10 mouse cellular contexts compared by ENCODE assay signal in genomic region chr17:12749421-12750367, GRCm38 (mm10). TPM values are rescaled to one million over a fixed set of nuclear protein-coding genes. Genes with fewer than 3 reads are reported as not detected.
A peak's percentile ranks its signal among the peaks of the same experiment; 100 is the strongest.
DNase-seq lines count a peak whose midpoint lies in the region; ATAC-seq and TF ChIP-seq lines count a peak whose summit lies in the region.
"Had no signal": no experiment of that assay in that cellular context is flagged by ENCODE, and none has a peak within 500 bp of the region (broad histone marks: within the 10 kb centered on the region; RNA-seq: fewer than 3 reads in every experiment).

No protein-coding gene starts in this region.

- no peaks in the 10 kb centered on the region for H3K27me3 ChIP-seq in heart, embryonic 15.5 days
- H3K27me3 ChIP-seq in forebrain, postnatal 0 days (ENCODE audit: insufficient read depth, low read length): no peaks in the 10 kb centered on the region
- no peaks in the 10 kb centered on the region for H3K27me3 ChIP-seq in limb, embryonic 14.5 days (ENCODE audit: control insufficient read depth, insufficient read depth, low read length)
- H3K27me3 ChIP-seq: neural tube, embryonic 13.5 days had no signal

- ATAC-seq in heart, embryonic 15.5 days (replicated peaks; ENCODE audit: insufficient number of reproducible peaks, insufficient read depth, low FRiP score, low read depth): no peak
- ATAC-seq in forebrain, postnatal 0 days: peak; percentile 87
- ATAC-seq in limb, embryonic 14.5 days (ENCODE audit: low FRiP score, low read depth): no peak

- H3K9me3 ChIP-seq in heart, embryonic 15.5 days (replicated peaks): no peaks in the 10 kb centered on the region
- no peaks in the 10 kb centered on the region for H3K9me3 ChIP-seq in forebrain, postnatal 0 days (ENCODE audit: low read length)
- H3K9me3 ChIP-seq in limb, embryonic 14.5 days (ENCODE audit: control insufficient read depth, low read length): peaks cover 3% of the 10 kb centered on the region; the same call in 1 of the 2 replicates
- H3K9me3 ChIP-seq: G1E; neural tube, embryonic 13.5 days had no signal

- 19% methylated on average over 8 of the region's 8 CpGs for WGBS in heart, embryonic 15.5 days
- WGBS in forebrain, postnatal 0 days: 35% methylated on average over 8 of the region's 8 CpGs
- 25% methylated on average over 8 of the region's 8 CpGs for WGBS in limb, embryonic 14.5 days

- H3K4me1 ChIP-seq in heart, embryonic 15.5 days (replicated peaks): peaks cover 95% of the 10 kb centered on the region
- H3K4me1 ChIP-seq in brown adipose tissue, adult 24 weeks (ENCODE audit: control insufficient read depth, insufficient read depth, insufficient read length, low read length): peaks cover 40% of the 10 kb centered on the region
- H3K4me1 ChIP-seq in forebrain, postnatal 0 days (ENCODE audit: insufficient read depth): peaks cover 4% of the 10 kb centered on the region; the same call in 1 of the 2 replicates
- peaks cover 55% of the 10 kb centered on the region for H3K4me1 ChIP-seq in limb, embryonic 14.5 days (ENCODE audit: control insufficient read depth, insufficient read depth, low read length)

- DNase-seq in heart, adult 8-10 months (ENCODE audit: low spot score): no peak
- DNase-seq in forebrain, postnatal 0 days: peak; percentile 42
- DNase-seq in limb, embryonic 14.5 days (ENCODE audit: low spot score): peak; percentile 47
- no peak for DNase-seq in spleen, postnatal 36 days (ENCODE audit: low spot score in 2 of 2)
- DNase-seq in adrenal gland, adult 8-10 months: no peak
- no peak for DNase-seq in gastrocnemius, postnatal 36 days

- peaks cover 34% of the 10 kb centered on the region for H3K36me3 ChIP-seq in heart, embryonic 15.5 days
- H3K36me3 ChIP-seq in forebrain, postnatal 0 days (ENCODE audit: insufficient read depth): peaks cover 12% of the 10 kb centered on the region
- H3K36me3 ChIP-seq in limb, embryonic 14.5 days (ENCODE audit: control insufficient read depth, insufficient read depth, low read length): peaks cover 41% of the 10 kb centered on the region

- H3K4me2 ChIP-seq in heart, embryonic 15.5 days: peak overlapping the region; percentile 49
- H3K4me2 ChIP-seq in forebrain, postnatal 0 days (ENCODE audit: low read depth): no peak overlapping the region
- H3K4me2 ChIP-seq in limb, embryonic 14.5 days (replicated peaks; ENCODE audit: low read depth, low read length, severe bottlenecking): 0 out of 2 replicates have a peak overlapping the region, but pooled peaks have one; percentile 0
- H3K4me2 ChIP-seq: neural tube, embryonic 13.5 days had no signal

- TF ChIP-seq POLR2A in limb, embryonic 14.5 days (IDR thresholded peaks at IDR 0.05; ENCODE audit: borderline replicate concordance, extremely low read depth, insufficient read depth, insufficient read length): no peak

- H3K9ac ChIP-seq in heart, embryonic 15.5 days: peak overlapping the region; percentile 2
- no peak overlapping the region for H3K9ac ChIP-seq in forebrain, postnatal 0 days
- no peak overlapping the region for H3K9ac ChIP-seq in limb, embryonic 14.5 days (ENCODE audit: low read depth, low read length, severe bottlenecking)

- H3K4me3 ChIP-seq in heart, embryonic 15.5 days: 0 out of 2 replicates have a peak overlapping the region, but pooled peaks have one; percentile 22
- no peak overlapping the region for H3K4me3 ChIP-seq in brown adipose tissue, adult 24 weeks (ENCODE audit: insufficient read depth, low read depth, low read length)
- H3K4me3 ChIP-seq in forebrain, postnatal 0 days (ENCODE audit: low read depth, low read length): no peak overlapping the region
- no peak overlapping the region for H3K4me3 ChIP-seq in limb, embryonic 14.5 days (replicated peaks; ENCODE audit: low read length)
- H3K4me3 ChIP-seq: neural tube, embryonic 13.5 days had no signal

- intact Hi-C loops in gastrocnemius, postnatal 36 days (cut with DNase I): no loop called here

- H3K27ac ChIP-seq in heart, embryonic 15.5 days: peak overlapping the region; percentile 85
- peak overlapping the region; percentile 37 for H3K27ac ChIP-seq in brown adipose tissue, adult 24 weeks (replicated peaks; ENCODE audit: low read depth, low read length)
- H3K27ac ChIP-seq in forebrain, postnatal 0 days (ENCODE audit: low read depth, low read length): peak overlapping the region; percentile 50; the same call in 1 of the 2 replicates
- H3K27ac ChIP-seq in limb, embryonic 14.5 days (replicated peaks; ENCODE audit: low read depth, low read length): peak overlapping the region; percentile 49; the same call in 1 of the 2 replicates
- H3K27ac ChIP-seq: neural tube, embryonic 13.5 days had no signal

- no peak for TF ChIP-seq CTCF in forebrain, postnatal 0 days (IDR thresholded peaks at IDR 0.05; ENCODE audit: low read depth)

RNA-seq across cellular contexts. Expression of gene Igf2r, which starts 19.8 kb away (rescaled TPM):
- polyA plus RNA-seq in heart, embryonic 15.5 days (2015; fragmentation: Nextera tagmentation; extraction: Ambion mirVana): 121 and 127 TPM in 2 replicates
- total RNA-seq in heart, adult 8-10 months (2022): 100 to 1,000 TPM; 103 to 124 (median 118) TPM
- polyA plus RNA-seq in brown adipose tissue, adult 24 weeks (2012; ENCODE audit: insufficient read depth, insufficient read length, missing spikeins): 15.7 and 16.3 TPM in 2 replicates
- 27.2 and 36.0 TPM in 2 replicates for total RNA-seq in forebrain, postnatal 0 days (2014; rRNA removed)
- 3.0 and 4.6 TPM in 2 replicates for polyA plus RNA-seq in forebrain, postnatal 0 days (2015; fragmentation: Nextera tagmentation; extraction: Ambion mirVana)
- polyA plus RNA-seq in limb, embryonic 14.5 days (2012; rRNA removed): 97.3 and 99.6 TPM in 2 replicates
- 60.6 and 62.4 TPM in 2 replicates for polyA plus RNA-seq in limb, embryonic 14.5 days (2014; fragmentation: Nextera tagmentation; extraction: Ambion mirVana)
- 10 to 100 TPM; 75.7 to 93.3 (median 83.9) TPM for total RNA-seq in adrenal gland, adult 8-10 months (2022)
- 10 to 100 TPM; 41.0 to 42.8 TPM for total RNA-seq in gastrocnemius, postnatal 36 days (2021)

Comparison
In these comparisons a context has a peak if more than half of its experiments do, and no peak if none do; other contexts are left out.
1. DNase-seq: peak in forebrain, postnatal 0 days (single experiment) and limb, embryonic 14.5 days (single experiment); none in heart, adult 8-10 months (single experiment), spleen, postnatal 36 days (0 of 2), adrenal gland, adult 8-10 months (single experiment) and gastrocnemius, postnatal 36 days (0 of 2).
2. Peak in every context shown above with its lines, with median percentiles within 50 percentile points of each other: H3K27ac ChIP-seq.